Mouse (Mus musculus) intestine, embryonic 16.5 days (tissue): ENCODE data around the gene Calml4. TPM values are rescaled to one million over a fixed set of nuclear protein-coding genes. Genes with fewer than 3 reads are reported as not detected.

Source experiments
- ATAC-seq: fragments of 200-750 bp; cut with Nextera tagmentation; 2 replicates; pipeline ENCODE4 v1.8.0; 2017; ENCODE audit warnings: moderate TSS enrichment, moderate library complexity
- H3K27ac ChIP-seq: fragments of 300-500 bp; sonication (generic); 2 replicates; pipeline ENCODE4 v1.5.1; 2014; ENCODE audit warnings: mild to moderate bottlenecking, low read length
- H3K27me3 ChIP-seq: fragments of 300-500 bp; sonication (generic); replicated peaks from 2 replicates; pipeline ENCODE4 v1.6.1; 2014; ENCODE audit warnings: low read length, control low read depth, mixed read lengths; ENCODE audit not compliant: control insufficient read depth, insufficient read depth
- H3K36me3 ChIP-seq: fragments of 300-500 bp; sonication (generic); 2 replicates; pipeline ENCODE4 v1.6.1; 2014; ENCODE audit warnings: low read length, control low read depth; ENCODE audit not compliant: control insufficient read depth, insufficient read depth
- H3K4me1 ChIP-seq: fragments of 300-500 bp; sonication (generic); 2 replicates; pipeline ENCODE4 v1.6.1; 2014; ENCODE audit warnings: low read length, control low read depth, mixed read lengths; ENCODE audit not compliant: control insufficient read depth, insufficient read depth
- H3K4me2 ChIP-seq: fragments of 300-500 bp; sonication (generic); 2 replicates; pipeline ENCODE4 v1.6.1; 2014; ENCODE audit warnings: low read depth, low read length, control low read depth
- H3K4me3 ChIP-seq: fragments of 300-500 bp; sonication (generic); 2 replicates; pipeline ENCODE4 v1.5.1; 2014; ENCODE audit warnings: mild to moderate bottlenecking, low read length
- H3K9ac ChIP-seq: fragments of 300-500 bp; sonication (generic); 2 replicates; pipeline ENCODE4 v1.6.1; 2014; ENCODE audit warnings: low read depth, low read length
- H3K9me3 ChIP-seq: fragments of 300-500 bp; sonication (generic); 2 replicates; pipeline ENCODE4 v1.6.1; 2016; ENCODE audit warnings: low read length, control low read depth; ENCODE audit not compliant: control insufficient read depth
- WGBS: fragments of 180-500 bp; shearing (Covaris S2); extraction: QIAGEN DNeasy Blood & Tissue Kit; methylation state at CpG from one replicate; pipeline ENCODE4 v1.1.7; 2014; 5-methylcytosine and 5-hydroxymethylcytosine counted together
- polyA plus RNA-seq: library from polyadenylated mRNA; unstranded; fragments of >200 nt; fragmentation: Nextera tagmentation; extraction: Ambion mirVana; gene quantifications from 2 replicates; pipeline ENCODE4 v1.2.1, GENCODE M21; 2015

Gene Calml4
- polyA plus RNA-seq, 1 experiment from 2014 or later, result 286 TPM

- H3K27me3 ChIP-seq, result no peaks in the 10 kb centered on the region
- H3K4me1 ChIP-seq, result no peaks in the 10 kb centered on the region
- H3K4me2 ChIP-seq, result no peak overlapping the region
- no peak overlapping the region for H3K9ac ChIP-seq
- no peak for ATAC-seq
- no peak overlapping the region for H3K27ac ChIP-seq
- H3K9me3 ChIP-seq, result no peaks in the 10 kb centered on the region
- 93% methylated on average over 1 of the region's 1 CpGs for WGBS
- H3K4me3 ChIP-seq, result no peak overlapping the region
- peaks cover 12% of the 10 kb centered on the region for H3K36me3 ChIP-seq
These were observed 59.2 kb downstream of the Calml4 start for GRCm38 (mm10) chr9:62917059-62917458.

- Histone ChIP-seq H3K27ac (no peak overlapping the region), H3K36me3 (peaks cover 12% of the 10 kb centered on the region), H3K4me1 (no peaks in the 10 kb centered on the region), H3K27me3 (no peaks in the 10 kb centered on the region), H3K4me3 (no peak overlapping the region), H3K4me2 (no peak overlapping the region), H3K9me3 (no peaks in the 10 kb centered on the region), H3K9ac (no peak overlapping the region)
- ATAC-seq, result no peak
- WGBS, result 64% methylated on average over 2 of the region's 2 CpGs
These were observed 63.0 kb downstream of the Calml4 start for GRCm38 (mm10) chr9:62920877-62921276.

GRCm38 (mm10) chr9:62924886-62925610, 67.2 kb downstream of the Calml4 start:
- ATAC-seq, result no peak
- Histone ChIP-seq H3K9ac (no peak overlapping the region), H3K4me1 (no peaks in the 10 kb centered on the region), H3K9me3 (no peaks in the 10 kb centered on the region), H3K4me3 (no peak overlapping the region), H3K36me3 (no peaks in the 10 kb centered on the region), H3K27me3 (no peaks in the 10 kb centered on the region), H3K27ac (no peak overlapping the region), H3K4me2 (no peak overlapping the region)
- whole genome bisulfite sequencing, result 80% methylated on average over 2 of the region's 2 CpGs

Other genes with a start within 250 kb of the Calml4 start
- gene Itga11, start 180.3 kb upstream of the Calml4 start, polyA plus RNA-seq, result 2.8 and 3.2 TPM in 2 replicates
- gene Fem1b, start 46.1 kb upstream of the Calml4 start, polyA plus RNA-seq, result 12.2 and 12.5 TPM in 2 replicates
- 34.9 and 40.2 TPM in 2 replicates for gene Cln6, start 19.3 kb upstream of the Calml4 start, polyA plus RNA-seq
- gene Pias1, start 129.8 kb downstream of the Calml4 start, polyA plus RNA-seq, result 46.2 and 48.1 TPM in 2 replicates